Mouse (Mus musculus): ENCODE data around the gene Dnah2.

DNA sequence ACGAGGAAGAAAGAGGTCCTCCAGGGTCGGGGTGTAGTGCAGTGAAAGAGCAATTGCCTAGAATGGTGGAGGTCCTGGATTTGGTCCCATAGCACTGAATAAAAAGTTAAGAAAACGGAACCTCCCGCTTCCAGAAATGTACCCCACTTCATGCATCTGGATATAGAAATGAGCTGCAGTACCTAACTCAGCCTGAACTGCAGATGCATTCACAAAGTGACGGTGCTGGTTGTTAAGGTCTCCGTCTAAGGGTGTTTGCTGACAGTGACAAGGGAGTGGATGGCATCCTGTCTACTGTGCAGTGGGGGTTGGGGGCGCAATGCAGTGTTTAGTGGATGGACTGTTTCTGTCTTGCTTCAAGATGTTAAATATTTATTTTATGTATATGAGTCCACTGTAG lies 162.2 kb downstream of the Dnah2 start:
- TF ChIP-seq CTCF (IDR thresholded peaks at IDR 0.05; ENCODE audit: extremely low read depth, insufficient read length, insufficient replicate concordance, low read depth, low read length) (no peak), POLR2A (IDR thresholded peaks at IDR 0.05; ENCODE audit: low read depth, low read length) (no peak)
